Mouse (Mus musculus): ENCODE measurements at regions not wholly inside any gene's neighbourhood (a gene's known extent, or its start where the extent isn't known, plus 50 kb on each side); places are given as distances from the start of the nearest gene placed in this dataset.

- Histone ChIP-seq H3K27me3 (replicated peaks) (0 out of 2 replicates have a peak, but pooled peaks cover 2% of the 10 kb centered on the region), H3K4me3 (replicated peaks) (no peak overlapping the region), H3K36me3 (no peaks in the 10 kb centered on the region), H3K4me2 (no peak overlapping the region), H3K9ac (replicated peaks) (0 out of 2 replicates have a peak overlapping the region, but pooled peaks have one; percentile 5), H3K4me1 (peaks cover 30% of the 10 kb centered on the region), H3K9me3 (replicated peaks) (no peaks in the 10 kb centered on the region), H3K27ac (replicated peaks) (no peak overlapping the region)
- ATAC-seq (ENCODE audit: low FRiP score) = no peak
- 25% methylated on average over 5 of the region's 5 CpGs for WGBS
Measured at GRCm38 (mm10) chr9:47909051-47909450, 252.8 kb upstream of the Nxpe4 start.

- Histone ChIP-seq H3K27ac (replicated peaks) (peak overlapping the region; percentile 69), H3K9ac (replicated peaks) (no peak overlapping the region), H3K36me3 (no peaks in the 10 kb centered on the region), H3K4me1 (peaks cover 25% of the 10 kb centered on the region), H3K9me3 (replicated peaks) (no peaks in the 10 kb centered on the region), H3K4me2 (no peak overlapping the region), H3K27me3 (replicated peaks) (0 out of 2 replicates have a peak, but pooled peaks cover 2% of the 10 kb centered on the region), H3K4me3 (replicated peaks) (no peak overlapping the region)
- 7% methylated on average over 6 of the region's 6 CpGs for WGBS
- peak; percentile 90 for ATAC-seq (ENCODE audit: low FRiP score)
Measured at GRCm38 (mm10) chr9:47910501-47910906, 251.3 kb upstream of the Nxpe4 start.

GRCm38 (mm10) chr9:47912823-47913222 is 249.0 kb upstream of the Nxpe4 start:
- no peaks in the 10 kb centered on the region for H3K36me3 ChIP-seq
- H3K27ac ChIP-seq (replicated peaks) = no peak overlapping the region
- no peak overlapping the region for H3K4me2 ChIP-seq
- 87% methylated on average over 5 of the region's 5 CpGs for WGBS
- no peak overlapping the region for H3K9ac ChIP-seq (replicated peaks)
- ATAC-seq (ENCODE audit: low FRiP score) = no peak
- H3K27me3 ChIP-seq (replicated peaks) = 0 out of 2 replicates have a peak, but pooled peaks cover under 1% of the 10 kb centered on the region
- peaks cover 25% of the 10 kb centered on the region for H3K4me1 ChIP-seq
- H3K4me3 ChIP-seq (replicated peaks) = no peak overlapping the region
- H3K9me3 ChIP-seq (replicated peaks) = no peaks in the 10 kb centered on the region

- ATAC-seq (ENCODE audit: low FRiP score) = no peak
- H3K36me3 ChIP-seq = no peaks in the 10 kb centered on the region
- no peak overlapping the region for H3K9ac ChIP-seq (replicated peaks)
- no peak overlapping the region for H3K4me3 ChIP-seq (replicated peaks)
- H3K4me2 ChIP-seq = no peak overlapping the region
- WGBS = 86% methylated on average over 2 of the region's 2 CpGs
- peaks cover 9% of the 10 kb centered on the region for H3K4me1 ChIP-seq
- H3K9me3 ChIP-seq (replicated peaks) = no peaks in the 10 kb centered on the region
- H3K27me3 ChIP-seq (replicated peaks) = no peaks in the 10 kb centered on the region
- H3K27ac ChIP-seq (replicated peaks) = no peak overlapping the region
Measured at GRCm38 (mm10) chr9:47935299-47935698, 226.5 kb upstream of the Nxpe4 start.

GRCm38 (mm10) chr9:47935957-47936457 is 225.8 kb upstream of the Nxpe4 start:
- Histone ChIP-seq H3K27ac (replicated peaks) (no peak overlapping the region), H3K27me3 (replicated peaks) (no peaks in the 10 kb centered on the region), H3K9ac (replicated peaks) (no peak overlapping the region), H3K4me3 (replicated peaks) (no peak overlapping the region), H3K4me2 (no peak overlapping the region), H3K36me3 (no peaks in the 10 kb centered on the region), H3K4me1 (peaks cover 9% of the 10 kb centered on the region), H3K9me3 (replicated peaks) (no peaks in the 10 kb centered on the region)
- no peak for ATAC-seq (ENCODE audit: low FRiP score)
- WGBS = 77% methylated on average over 7 of the region's 7 CpGs

- Histone ChIP-seq H3K27ac (replicated peaks) (no peak overlapping the region), H3K9ac (replicated peaks) (no peak overlapping the region), H3K4me1 (peaks cover 16% of the 10 kb centered on the region), H3K27me3 (replicated peaks) (no peaks in the 10 kb centered on the region), H3K36me3 (no peaks in the 10 kb centered on the region), H3K4me2 (no peak overlapping the region), H3K9me3 (replicated peaks) (no peaks in the 10 kb centered on the region), H3K4me3 (replicated peaks) (no peak overlapping the region)
- WGBS = 86% methylated on average over 14 of the region's 14 CpGs
- ATAC-seq (ENCODE audit: low FRiP score) = no peak
Measured at GRCm38 (mm10) chr9:47938941-47939710, 222.7 kb upstream of the Nxpe4 start.

GRCm38 (mm10) chr9:47942761-47943583 is 218.9 kb upstream of the Nxpe4 start:
- H3K9ac ChIP-seq (replicated peaks) = no peak overlapping the region
- no peak; the same call in 1 of the 2 replicates for ATAC-seq (ENCODE audit: low FRiP score)
- peaks cover 7% of the 10 kb centered on the region; the same call in 1 of the 2 replicates for H3K4me1 ChIP-seq
- no peaks in the 10 kb centered on the region for H3K27me3 ChIP-seq (replicated peaks)
- no peaks in the 10 kb centered on the region for H3K9me3 ChIP-seq (replicated peaks)
- H3K4me2 ChIP-seq = no peak overlapping the region
- 35% methylated on average over 11 of the region's 11 CpGs for WGBS
- H3K36me3 ChIP-seq = no peaks in the 10 kb centered on the region
- H3K4me3 ChIP-seq (replicated peaks) = no peak overlapping the region
- no peak overlapping the region for H3K27ac ChIP-seq (replicated peaks)

- Histone ChIP-seq H3K4me1 (peaks cover 13% of the 10 kb centered on the region), H3K4me3 (replicated peaks) (no peak overlapping the region), H3K9me3 (replicated peaks) (no peaks in the 10 kb centered on the region), H3K27ac (replicated peaks) (no peak overlapping the region), H3K9ac (replicated peaks) (no peak overlapping the region), H3K4me2 (no peak overlapping the region), H3K36me3 (no peaks in the 10 kb centered on the region), H3K27me3 (replicated peaks) (no peaks in the 10 kb centered on the region)
- 81% methylated on average over 7 of the region's 7 CpGs for WGBS
- ATAC-seq (ENCODE audit: low FRiP score) = no peak
Measured at GRCm38 (mm10) chr9:47946226-47946625, 215.6 kb upstream of the Nxpe4 start.

GRCm38 (mm10) chr9:47957881-47958280 is 203.9 kb upstream of the Nxpe4 start:
- no peak for ATAC-seq (ENCODE audit: low FRiP score)
- Histone ChIP-seq H3K4me1 (peaks cover 6% of the 10 kb centered on the region), H3K9ac (replicated peaks) (no peak overlapping the region), H3K4me2 (no peak overlapping the region), H3K9me3 (replicated peaks) (no peaks in the 10 kb centered on the region), H3K27me3 (replicated peaks) (no peaks in the 10 kb centered on the region), H3K36me3 (no peaks in the 10 kb centered on the region), H3K4me3 (replicated peaks) (no peak overlapping the region), H3K27ac (replicated peaks) (no peak overlapping the region)
- WGBS = 82% methylated on average over 3 of the region's 3 CpGs

GRCm38 (mm10) chr9:47958861-47959260 is 203.0 kb upstream of the Nxpe4 start:
- Histone ChIP-seq H3K36me3 (no peaks in the 10 kb centered on the region), H3K9me3 (replicated peaks) (no peaks in the 10 kb centered on the region), H3K4me3 (replicated peaks) (no peak overlapping the region), H3K4me1 (peaks cover 6% of the 10 kb centered on the region), H3K27me3 (replicated peaks) (no peaks in the 10 kb centered on the region), H3K27ac (replicated peaks) (no peak overlapping the region), H3K9ac (replicated peaks) (no peak overlapping the region), H3K4me2 (no peak overlapping the region)
- ATAC-seq (ENCODE audit: low FRiP score) = no peak
- 81% methylated on average over 6 of the region's 6 CpGs for WGBS

GRCm38 (mm10) chr9:47961176-47961575 is 200.6 kb upstream of the Nxpe4 start:
- no peaks in the 10 kb centered on the region for H3K9me3 ChIP-seq (replicated peaks)
- ATAC-seq (ENCODE audit: low FRiP score) = no peak
- H3K4me3 ChIP-seq (replicated peaks) = no peak overlapping the region
- no peak overlapping the region for H3K27ac ChIP-seq (replicated peaks)
- WGBS = 92% methylated on average over 4 of the region's 4 CpGs
- no peaks in the 10 kb centered on the region for H3K27me3 ChIP-seq (replicated peaks)
- peaks cover 6% of the 10 kb centered on the region for H3K4me1 ChIP-seq
- H3K9ac ChIP-seq (replicated peaks) = no peak overlapping the region
- H3K4me2 ChIP-seq = no peak overlapping the region
- H3K36me3 ChIP-seq = no peaks in the 10 kb centered on the region
